Mouse (Mus musculus): ENCODE results near the gene Hnrnpl. TPM values are rescaled to one million over a fixed set of nuclear protein-coding genes. Genes with fewer than 3 reads are reported as not detected.

The Hnrnpl gene
- 267 and 357 TPM in 2 replicates for polyA plus RNA-seq (2016; fragmentation: Nextera tagmentation; extraction: Ambion mirVana)

DNA sequence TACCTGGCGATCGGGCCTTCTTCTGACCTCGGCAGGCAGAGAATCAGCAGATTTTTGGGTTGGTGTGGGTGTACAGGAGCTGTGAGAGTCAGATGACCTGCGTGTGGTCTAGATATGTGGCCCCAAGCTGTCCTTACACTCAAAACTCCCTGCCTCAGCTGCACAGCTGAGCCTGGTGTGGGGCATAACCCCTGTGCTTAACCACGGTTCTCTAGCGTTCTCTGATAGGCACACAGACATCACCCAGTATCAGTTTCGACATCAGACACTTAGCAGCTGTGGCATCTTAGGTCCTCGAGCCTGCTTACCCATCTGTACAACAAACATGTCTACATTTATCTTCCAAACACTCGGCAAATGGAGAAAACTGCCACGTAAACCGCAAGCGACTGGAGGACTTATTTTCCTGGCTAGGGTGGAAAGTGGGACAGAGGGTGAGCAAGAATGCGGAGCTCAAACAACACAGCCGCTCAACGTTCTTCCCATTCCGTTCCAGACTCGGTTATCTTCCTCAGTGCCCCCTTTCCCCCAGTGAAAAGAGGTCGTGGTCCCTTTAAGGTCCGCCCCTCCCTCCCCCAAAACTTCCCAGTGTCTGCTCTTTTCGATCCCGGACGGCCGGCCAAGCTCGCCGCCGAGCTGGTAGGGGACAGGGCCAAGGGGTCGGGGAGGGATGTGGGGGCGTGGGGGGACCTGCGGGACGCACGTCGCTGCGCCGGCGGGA is at the start of gene Hnrnpl:
Gene Hnrnpl, plus strand, starts transcription at position 321 of the 721 bp plus-strand sequence.
- peak within 1 kb of the TSS; percentile 94 for H3K9ac ChIP-seq
- H3K27ac ChIP-seq: peak within 1 kb of the TSS; percentile 100
- peak within 1 kb of the TSS; percentile 91 for H3K4me2 ChIP-seq
- WGBS: 3% methylated on average over 35 of the region's 35 CpGs
- peaks cover 31% of the 10 kb centered on the region for H3K4me1 ChIP-seq
- H3K36me3 ChIP-seq (replicated peaks): peaks cover 15% of the 10 kb centered on the region
- peak within 1 kb of the TSS; percentile 85 for H3K4me3 ChIP-seq (replicated peaks)
- peak; percentile 2 for ATAC-seq (ENCODE audit: low FRiP score)
- H3K27me3 ChIP-seq: no peaks in the 10 kb centered on the region
- H3K9me3 ChIP-seq: no peaks in the 10 kb centered on the region

GRCm38 (mm10) chr7:28758623-28759022 is 49.7 kb upstream of the Hnrnpl start:
- peaks cover 41% of the 10 kb centered on the region for H3K36me3 ChIP-seq (replicated peaks)
- peaks cover 7% of the 10 kb centered on the region for H3K4me1 ChIP-seq
- H3K4me3 ChIP-seq (replicated peaks): no peak overlapping the region
- ATAC-seq (ENCODE audit: low FRiP score): no peak
- no peak overlapping the region for H3K9ac ChIP-seq
- no peak overlapping the region for H3K4me2 ChIP-seq
- H3K27ac ChIP-seq: no peak overlapping the region
- WGBS: 82% methylated on average over 13 of the region's 13 CpGs
- H3K27me3 ChIP-seq: peaks cover 24% of the 10 kb centered on the region
- no peaks in the 10 kb centered on the region for H3K9me3 ChIP-seq

- Histone ChIP-seq H3K4me2 (no peak overlapping the region), H3K9me3 (no peaks in the 10 kb centered on the region), H3K27me3 (peaks cover 6% of the 10 kb centered on the region), H3K4me1 (peaks cover 10% of the 10 kb centered on the region), H3K36me3 (replicated peaks) (peaks cover 36% of the 10 kb centered on the region), H3K4me3 (replicated peaks) (no peak overlapping the region), H3K9ac (no peak overlapping the region), H3K27ac (no peak overlapping the region)
- ATAC-seq (ENCODE audit: low FRiP score): no peak
- 94% methylated on average over 9 of the region's 9 CpGs for whole genome bisulfite sequencing
Observed at GRCm38 (mm10) chr7:28761907-28762306, 46.4 kb upstream of the Hnrnpl start.

GRCm38 (mm10) chr7:28765211-28765610 is 43.1 kb upstream of the Hnrnpl start:
- Histone ChIP-seq H3K9me3 (no peaks in the 10 kb centered on the region), H3K27me3 (no peaks in the 10 kb centered on the region), H3K9ac (peak overlapping the region; percentile 68; the same call in 1 of the 2 replicates), H3K4me3 (replicated peaks) (0 out of 2 replicates have a peak overlapping the region, but pooled peaks have one; percentile 79), H3K36me3 (replicated peaks) (peaks cover 16% of the 10 kb centered on the region), H3K27ac (no peak overlapping the region), H3K4me2 (peak overlapping the region; percentile 74), H3K4me1 (peaks cover 27% of the 10 kb centered on the region)
- 85% methylated on average over 6 of the region's 6 CpGs for WGBS
- ATAC-seq (ENCODE audit: low FRiP score): no peak

DNA sequence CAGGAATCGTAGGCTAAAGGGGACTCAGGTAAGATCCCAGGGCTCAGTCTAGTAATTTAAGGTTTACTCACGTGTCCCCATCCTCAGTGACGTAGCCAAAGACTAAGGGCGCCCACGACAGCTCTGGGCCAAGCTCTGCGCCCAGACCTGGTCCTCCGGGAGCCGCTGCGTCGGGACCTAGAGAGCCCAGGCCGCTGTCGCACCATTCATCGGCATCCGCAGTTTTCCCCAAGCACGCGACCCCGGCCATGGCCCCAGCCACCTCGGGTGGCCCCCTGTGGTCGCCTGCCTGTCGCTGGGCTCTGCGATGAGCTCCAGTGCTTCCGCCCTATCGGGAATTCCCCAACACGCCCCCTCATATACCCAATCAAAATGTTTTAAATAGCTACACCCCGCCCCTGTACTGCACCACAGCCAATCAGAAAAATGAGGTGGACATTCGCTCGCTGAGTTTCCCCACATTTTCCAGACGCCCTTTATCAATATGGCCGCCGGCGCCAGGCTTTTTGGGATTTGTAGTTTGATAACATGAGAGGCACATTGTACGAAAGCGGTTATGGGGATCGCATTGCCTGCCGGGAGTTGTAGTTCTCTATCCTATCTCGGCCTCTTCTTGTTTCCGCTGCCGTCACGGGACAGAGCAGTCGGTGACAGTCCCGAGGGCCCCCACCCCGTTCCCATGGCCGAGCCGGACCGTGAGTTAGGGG is 42.0 kb upstream of the Hnrnpl start, which contains the start of gene Sirt2:
Gene Sirt2, plus strand, starts transcription at position 563 of the 707 bp plus-strand sequence.
- Histone ChIP-seq H3K4me1 (peaks cover 27% of the 10 kb centered on the region), H3K4me3 (replicated peaks) (peak within 1 kb of the TSS; percentile 79), H3K9me3 (no peaks in the 10 kb centered on the region), H3K9ac (peak within 1 kb of the TSS; percentile 74), H3K36me3 (replicated peaks) (peaks cover 6% of the 10 kb centered on the region), H3K27me3 (no peaks in the 10 kb centered on the region), H3K4me2 (peak within 1 kb of the TSS; percentile 76), H3K27ac (no peak within 1 kb of the TSS)
- peak; percentile 98 for ATAC-seq (ENCODE audit: low FRiP score)
- under 1% methylated on average over 45 of the region's 45 CpGs for WGBS

DNA sequence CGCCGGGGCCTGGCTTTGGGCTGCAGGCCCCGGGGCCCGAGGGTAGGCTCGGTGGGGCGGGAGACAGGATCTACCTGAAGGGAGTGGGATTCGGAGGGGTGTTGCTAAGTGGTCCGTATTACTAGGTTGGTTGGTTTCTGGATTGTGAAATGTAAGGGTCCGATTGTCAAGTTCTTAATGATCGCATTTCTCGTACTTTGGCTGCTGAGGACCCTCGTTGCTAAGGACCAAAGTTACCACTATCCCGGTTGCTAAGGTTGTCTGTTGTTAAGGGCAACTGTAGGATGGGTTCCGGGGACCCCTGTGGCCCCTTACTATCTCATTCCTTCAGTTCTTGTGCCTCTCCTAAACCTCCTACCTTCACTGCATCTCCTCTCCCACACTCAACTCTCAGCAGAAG is 41.4 kb upstream of the Hnrnpl start:
- ATAC-seq (ENCODE audit: low FRiP score): 0 out of 2 replicates have a peak, but pooled peaks have one; percentile 9

DNA sequence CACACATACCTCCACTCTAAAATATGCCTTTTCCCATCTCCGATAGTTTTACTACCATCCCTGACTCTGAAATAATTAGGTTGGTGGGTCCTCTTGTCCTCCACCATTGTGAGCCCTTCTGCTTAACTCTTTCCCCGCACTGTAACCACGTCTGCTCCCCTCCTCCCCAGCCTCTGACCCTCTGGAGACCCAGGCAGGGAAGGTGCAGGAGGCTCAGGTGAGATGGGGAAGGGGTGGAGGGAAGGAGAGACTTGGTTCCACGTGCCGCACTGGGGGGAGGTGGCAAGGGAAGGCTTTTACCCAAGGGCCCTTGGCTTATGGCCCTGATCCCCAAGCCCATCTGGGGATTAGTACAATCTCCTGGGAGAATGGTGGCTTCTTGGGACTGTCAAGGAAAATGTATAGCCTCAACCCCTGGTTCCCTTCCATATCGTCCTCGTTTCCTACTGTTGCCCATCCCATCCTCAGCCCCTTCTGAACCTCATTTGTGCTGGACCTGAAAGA is 40.8 kb upstream of the Hnrnpl start, which contains the start of gene Nfkbib:
Gene Nfkbib, minus strand, starts transcription at position 51 of the 504 bp plus-strand sequence.
- 65% methylated on average over 7 of the region's 7 CpGs for WGBS
- peak within 1 kb of the TSS; percentile 76 for H3K4me2 ChIP-seq
- peak within 1 kb of the TSS; percentile 74 for H3K9ac ChIP-seq
- no peak within 1 kb of the TSS for H3K27ac ChIP-seq
- H3K4me3 ChIP-seq (replicated peaks): peak within 1 kb of the TSS; percentile 79
- H3K36me3 ChIP-seq (replicated peaks): 0 out of 2 replicates have a peak, but pooled peaks cover 8% of the 10 kb centered on the region
- peaks cover 27% of the 10 kb centered on the region for H3K4me1 ChIP-seq
- H3K27me3 ChIP-seq: no peaks in the 10 kb centered on the region
- H3K9me3 ChIP-seq: no peaks in the 10 kb centered on the region
- no peak for ATAC-seq (ENCODE audit: low FRiP score)

More for the DNA sequence above, 41.4 kb upstream of the Hnrnpl start:
- H3K4me3 ChIP-seq (replicated peaks): peak overlapping the region; percentile 79
- no peaks in the 10 kb centered on the region for H3K27me3 ChIP-seq
- H3K27ac ChIP-seq: no peak overlapping the region
- peak overlapping the region; percentile 74 for H3K9ac ChIP-seq
- 4% methylated on average over 14 of the region's 14 CpGs for WGBS
- peak overlapping the region; percentile 76 for H3K4me2 ChIP-seq
- H3K9me3 ChIP-seq: no peaks in the 10 kb centered on the region
- 0 out of 2 replicates have a peak, but pooled peaks cover 4% of the 10 kb centered on the region for H3K36me3 ChIP-seq (replicated peaks)
- peaks cover 27% of the 10 kb centered on the region for H3K4me1 ChIP-seq

DNA sequence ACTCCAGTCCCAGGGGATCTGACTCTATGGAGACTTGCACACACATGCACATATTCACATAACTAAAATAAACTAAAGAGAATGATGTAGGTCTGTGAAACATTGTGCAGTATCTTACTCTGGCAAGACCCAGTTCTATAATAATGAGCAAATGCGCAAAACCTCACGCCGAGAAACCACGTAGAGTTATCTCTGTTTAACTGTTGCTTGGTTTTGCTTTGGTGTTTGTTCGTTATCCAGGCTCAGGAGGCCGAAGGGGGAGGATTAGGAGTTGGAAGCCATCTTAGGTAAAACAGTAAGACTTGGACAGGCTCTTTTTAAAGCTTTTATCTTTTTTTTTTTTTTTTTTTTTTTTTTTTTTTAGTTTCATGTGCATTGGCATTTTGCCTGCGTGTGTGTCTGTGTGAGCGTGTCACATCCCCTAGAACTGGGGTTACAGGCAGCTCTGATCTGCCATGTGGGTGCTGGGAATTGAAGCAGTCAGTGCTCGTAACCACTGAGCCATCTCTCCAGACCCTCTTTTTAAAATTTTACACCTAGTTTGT is 38.9 kb upstream of the Hnrnpl start:
- Histone ChIP-seq H3K9me3 (no peaks in the 10 kb centered on the region), H3K4me2 (no peak overlapping the region), H3K4me1 (peaks cover 27% of the 10 kb centered on the region), H3K9ac (no peak overlapping the region), H3K4me3 (replicated peaks) (no peak overlapping the region), H3K27me3 (no peaks in the 10 kb centered on the region), H3K36me3 (replicated peaks) (0 out of 2 replicates have a peak, but pooled peaks cover 8% of the 10 kb centered on the region), H3K27ac (no peak overlapping the region)
- no peak for ATAC-seq (ENCODE audit: low FRiP score)
- 93% methylated on average over 9 of the region's 9 CpGs for WGBS

DNA sequence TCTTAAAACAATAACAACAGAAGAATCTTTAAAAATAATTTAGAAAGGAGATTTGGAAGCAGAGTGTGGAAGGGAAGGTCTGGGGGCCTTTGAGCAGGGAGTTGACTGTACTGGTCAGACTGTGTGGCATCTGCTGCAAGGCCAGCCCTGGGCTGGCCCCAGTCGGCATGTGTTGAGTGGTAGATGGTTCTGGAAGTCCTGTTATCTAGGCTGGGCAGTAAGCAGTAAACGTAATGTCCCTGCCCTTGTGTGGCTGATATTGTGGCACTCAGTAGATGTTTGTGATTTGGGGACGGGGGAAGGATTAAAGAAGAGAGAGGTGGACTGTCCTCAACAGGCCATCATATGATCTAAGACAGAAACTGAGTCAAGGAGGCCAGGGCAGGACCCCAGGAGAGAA is 38.0 kb upstream of the Hnrnpl start:
- no peak overlapping the region for H3K9ac ChIP-seq
- no peak for ATAC-seq (ENCODE audit: low FRiP score)
- H3K4me1 ChIP-seq: peaks cover 24% of the 10 kb centered on the region
- 86% methylated on average over 3 of the region's 3 CpGs for WGBS
- 0 out of 2 replicates have a peak, but pooled peaks cover 8% of the 10 kb centered on the region for H3K36me3 ChIP-seq (replicated peaks)
- no peak overlapping the region for H3K27ac ChIP-seq
- H3K9me3 ChIP-seq: no peaks in the 10 kb centered on the region
- no peak overlapping the region for H3K4me3 ChIP-seq (replicated peaks)
- H3K4me2 ChIP-seq: no peak overlapping the region
- H3K27me3 ChIP-seq: no peaks in the 10 kb centered on the region

DNA sequence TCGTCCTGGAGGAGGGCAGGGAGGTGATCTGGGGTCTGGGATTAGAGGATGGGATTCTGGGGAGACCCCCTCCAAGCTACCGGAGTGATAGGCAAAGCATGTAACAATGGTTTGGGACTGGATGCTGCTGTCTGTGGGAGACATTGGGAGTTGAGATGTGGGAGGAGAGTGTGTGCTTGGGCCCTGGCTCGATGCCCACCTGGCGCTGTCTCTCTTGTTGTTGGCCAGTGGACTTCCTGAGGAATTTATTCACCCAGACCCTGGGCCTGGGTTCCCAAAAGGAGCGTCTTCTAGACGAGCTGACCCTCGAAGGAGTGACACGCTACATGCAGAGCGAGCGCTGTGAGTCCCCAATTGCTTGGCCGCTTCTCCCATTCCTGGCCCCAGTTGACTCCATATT is 36.5 kb upstream of the Hnrnpl start:
- Histone ChIP-seq H3K27me3 (no peaks in the 10 kb centered on the region), H3K4me3 (replicated peaks) (no peak overlapping the region), H3K4me2 (no peak overlapping the region), H3K36me3 (replicated peaks) (peaks cover 11% of the 10 kb centered on the region), H3K4me1 (peaks cover 17% of the 10 kb centered on the region), H3K27ac (no peak overlapping the region), H3K9me3 (no peaks in the 10 kb centered on the region), H3K9ac (no peak overlapping the region)
- ATAC-seq (ENCODE audit: low FRiP score): no peak
- 92% methylated on average over 11 of the region's 11 CpGs for WGBS

- H3K4me3 ChIP-seq (replicated peaks): no peak overlapping the region
- no peaks in the 10 kb centered on the region for H3K9me3 ChIP-seq
- no peak overlapping the region for H3K9ac ChIP-seq
- H3K36me3 ChIP-seq (replicated peaks): peaks cover 18% of the 10 kb centered on the region
- H3K4me2 ChIP-seq: no peak overlapping the region
- no peak for ATAC-seq (ENCODE audit: low FRiP score)
- 90% methylated on average over 3 of the region's 3 CpGs for WGBS
- no peaks in the 10 kb centered on the region for H3K27me3 ChIP-seq
- peaks cover 5% of the 10 kb centered on the region; the same call in 1 of the 2 replicates for H3K4me1 ChIP-seq
- no peak overlapping the region for H3K27ac ChIP-seq
Observed at GRCm38 (mm10) chr7:28773163-28773562, 35.2 kb upstream of the Hnrnpl start.

DNA sequence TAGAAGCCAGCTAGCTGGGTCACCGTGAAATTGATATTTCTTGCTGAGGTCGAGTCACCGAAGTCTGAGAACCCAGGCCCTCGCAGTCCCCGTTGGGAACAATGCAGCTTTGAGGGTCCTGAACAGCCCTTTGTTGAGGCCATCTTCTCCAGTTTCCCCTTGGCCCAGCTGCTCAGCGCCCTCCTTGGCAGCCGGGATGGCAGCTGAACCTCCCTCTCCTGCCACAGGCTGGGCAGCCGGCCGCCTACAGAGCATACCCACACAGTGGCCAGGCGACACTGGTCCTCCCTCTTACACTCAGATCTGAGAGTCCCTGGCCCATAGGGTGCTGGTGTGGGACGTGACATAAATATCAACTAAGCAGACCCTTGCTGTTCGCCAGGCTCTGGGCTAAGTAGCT is 34.2 kb upstream of the Hnrnpl start:
- WGBS: 81% methylated on average over 12 of the region's 12 CpGs
- Histone ChIP-seq H3K9ac (no peak overlapping the region), H3K27ac (no peak overlapping the region), H3K9me3 (no peaks in the 10 kb centered on the region), H3K4me1 (0 out of 2 replicates have a peak, but pooled peaks cover under 1% of the 10 kb centered on the region), H3K4me3 (replicated peaks) (no peak overlapping the region), H3K4me2 (no peak overlapping the region), H3K36me3 (replicated peaks) (peaks cover 25% of the 10 kb centered on the region), H3K27me3 (no peaks in the 10 kb centered on the region)
- no peak for ATAC-seq (ENCODE audit: low FRiP score)
